Mouse (Mus musculus) splenic B cell, adult 2 months (primary cell): ENCODE measurements around the gene Maea.

ENCODE experiments used
- DNase-seq: peaks from one replicate; pipeline ENCODE4 v3.0.0-alpha.2; 2011; ENCODE audit warnings: low read depth, low spot score
- H3K27me3 ChIP-seq: 2 replicates; pipeline ENCODE4 v1.6.1; 2012; ENCODE audit warnings: mild to moderate bottlenecking, low read length, moderate library complexity, mixed read lengths; ENCODE audit not compliant: control insufficient read depth, poor library complexity, insufficient read depth, severe bottlenecking
- H3K36me3 ChIP-seq: 2 replicates; pipeline ENCODE4 v1.6.1; 2012; ENCODE audit warnings: mild to moderate bottlenecking, low read length, moderate library complexity, mixed read lengths; ENCODE audit not compliant: control insufficient read depth, poor library complexity, insufficient read depth, severe bottlenecking

Gene Maea

GRCm38 (mm10) chr5:33344070-33344469 lies 8.8 kb downstream of the Maea start:
- Histone ChIP-seq H3K27me3 (no peaks in the 10 kb centered on the region), H3K36me3 (no peaks in the 10 kb centered on the region; the same call in 1 of the 2 replicates)
- no peak for DNase-seq

GRCm38 (mm10) chr5:33347620-33348019 lies 12.3 kb downstream of the Maea start:
- DNase-seq = no peak
- H3K36me3 ChIP-seq = no peaks in the 10 kb centered on the region; the same call in 1 of the 2 replicates
- no peaks in the 10 kb centered on the region for H3K27me3 ChIP-seq

- DNase-seq = no peak
- H3K36me3 ChIP-seq = no peaks in the 10 kb centered on the region
- no peaks in the 10 kb centered on the region for H3K27me3 ChIP-seq
Measured at GRCm38 (mm10) chr5:33349205-33349604, 13.9 kb downstream of the Maea start.

DNA sequence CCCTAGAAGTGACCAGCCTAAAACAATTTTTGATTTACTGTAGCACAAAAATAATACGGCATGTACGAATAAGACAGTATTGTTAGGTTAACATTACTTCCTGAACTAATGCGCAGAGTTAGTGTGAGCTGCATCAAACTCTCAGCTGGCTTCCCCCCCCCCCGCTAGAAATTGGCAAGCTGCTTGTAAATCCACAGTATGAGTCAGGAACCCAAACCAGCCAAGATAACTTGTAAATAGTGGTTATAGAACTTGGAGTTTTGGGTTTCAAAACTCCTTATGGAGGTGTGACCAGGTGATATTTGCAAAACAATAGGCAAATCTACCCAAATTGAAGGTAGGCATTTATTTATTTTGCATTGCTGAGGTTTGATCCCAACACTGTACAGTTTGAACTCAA lies 14.4 kb downstream of the Maea start:
- DNase-seq = no peak
- no peaks in the 10 kb centered on the region for H3K36me3 ChIP-seq
- no peaks in the 10 kb centered on the region for H3K27me3 ChIP-seq

DNA sequence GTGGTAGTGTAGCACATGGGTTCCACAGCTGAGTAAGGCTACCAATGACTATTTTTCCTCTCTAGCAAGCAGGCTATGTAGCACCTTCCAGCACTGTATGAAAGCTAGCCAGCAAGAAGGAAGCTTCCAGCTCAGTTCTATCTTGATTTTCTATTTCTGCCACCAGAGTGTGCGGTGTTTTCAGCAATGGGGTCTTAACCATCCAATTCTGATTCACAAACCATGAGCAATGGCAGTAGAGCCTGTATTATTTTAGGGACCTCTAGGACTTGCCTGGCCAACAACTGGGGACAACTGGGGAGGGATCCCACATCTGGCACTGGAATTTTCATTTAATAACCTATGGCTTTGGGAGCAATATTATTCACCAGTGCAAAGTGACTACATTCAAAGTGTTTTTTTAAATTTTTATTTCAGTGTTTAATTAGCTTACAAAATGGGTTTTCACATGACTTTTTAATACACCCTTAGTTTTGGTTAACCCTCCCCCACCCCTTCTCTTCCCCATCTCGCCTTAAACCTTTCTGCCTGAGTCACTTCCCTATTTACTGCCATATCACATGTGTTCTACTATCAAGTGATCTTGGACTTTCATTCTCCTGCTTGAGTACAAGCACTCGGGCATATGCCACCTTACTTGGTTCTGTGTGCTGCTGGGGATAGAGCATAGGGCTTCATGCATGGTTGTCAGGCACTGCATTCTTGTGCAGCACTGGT lies 16.4 kb downstream of the Maea start:
- Histone ChIP-seq H3K27me3 (no peaks in the 10 kb centered on the region), H3K36me3 (no peaks in the 10 kb centered on the region)
- peak; percentile 75 for DNase-seq

DNA sequence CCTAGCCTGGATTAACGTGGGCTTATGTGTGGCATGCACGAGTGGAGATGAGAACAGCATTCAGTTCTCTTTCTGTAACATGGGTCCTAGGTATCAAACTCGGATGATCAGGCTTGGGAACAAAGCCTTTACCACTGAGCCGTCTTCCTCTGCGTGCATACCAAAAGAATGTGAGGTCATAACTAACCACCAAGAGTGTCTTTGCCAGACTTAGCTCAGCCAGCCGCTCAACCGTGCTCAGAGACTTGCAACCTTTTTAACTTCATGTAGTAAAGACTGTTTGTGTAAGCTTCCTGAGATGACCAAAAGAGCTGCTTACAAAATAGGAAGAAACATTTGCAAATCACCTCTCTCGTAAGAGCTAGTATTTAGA lies 16.9 kb downstream of the Maea start:
- Histone ChIP-seq H3K27me3 (no peaks in the 10 kb centered on the region), H3K36me3 (no peaks in the 10 kb centered on the region)
- DNase-seq = peak; percentile 69

DNA sequence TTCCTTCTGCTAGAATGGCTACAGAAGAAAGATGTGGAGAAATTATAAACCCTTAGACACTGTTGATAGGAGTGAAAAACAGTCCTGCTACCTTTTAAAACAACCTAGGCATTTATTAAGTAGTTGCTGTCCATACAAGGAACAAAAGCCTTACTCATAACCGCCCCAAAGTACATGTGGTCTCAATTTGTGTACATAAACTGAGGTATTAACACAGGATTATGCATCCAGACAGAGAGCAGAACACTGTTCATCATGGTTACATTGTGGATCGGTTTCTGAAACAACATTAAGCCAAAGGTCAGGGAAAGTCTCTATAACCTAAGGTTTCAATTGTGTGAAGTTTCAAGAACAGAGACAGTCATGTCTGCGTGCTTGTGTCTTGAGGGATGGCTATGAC lies 17.7 kb downstream of the Maea start:
- DNase-seq = no peak
- H3K36me3 ChIP-seq = no peaks in the 10 kb centered on the region
- H3K27me3 ChIP-seq = no peaks in the 10 kb centered on the region

DNA sequence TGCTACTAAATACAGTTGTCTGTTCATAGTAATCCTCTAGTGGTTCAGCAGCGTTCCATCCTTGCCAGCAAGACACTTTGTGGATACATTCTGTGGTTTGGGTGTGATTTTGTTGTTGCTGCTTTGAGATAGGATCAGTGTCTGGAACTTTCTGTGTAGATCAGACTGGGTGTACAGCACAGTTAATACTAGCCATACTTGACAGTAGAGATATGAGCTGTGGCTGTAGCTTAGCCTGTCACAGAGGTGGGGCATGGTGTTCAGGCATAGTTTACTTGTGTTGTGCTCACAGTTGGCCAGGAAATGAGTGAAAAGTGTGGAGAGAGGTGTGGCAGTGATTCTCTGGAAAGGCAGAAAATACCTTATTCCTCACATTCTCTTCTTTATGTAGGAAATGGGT lies 22.2 kb downstream of the Maea start:
- H3K27me3 ChIP-seq = no peaks in the 10 kb centered on the region
- peaks cover 3% of the 10 kb centered on the region for H3K36me3 ChIP-seq
- DNase-seq = no peak

- peak; percentile 66 for DNase-seq
- peaks cover 3% of the 10 kb centered on the region for H3K36me3 ChIP-seq
Measured at GRCm38 (mm10) chr5:33358467-33358866, 23.2 kb downstream of the Maea start.

GRCm38 (mm10) chr5:33363263-33363662 lies 28.0 kb downstream of the Maea start:
- peaks cover 19% of the 10 kb centered on the region for H3K36me3 ChIP-seq
- no peak for DNase-seq

More at GRCm38 (mm10) chr5:33358467-33358866, 23.2 kb downstream of the Maea start:
- no peaks in the 10 kb centered on the region for H3K27me3 ChIP-seq

GRCm38 (mm10) chr5:33368651-33369050 lies 33.3 kb downstream of the Maea start:
- no peaks in the 10 kb centered on the region for H3K27me3 ChIP-seq
- no peak for DNase-seq
- H3K36me3 ChIP-seq = peaks cover 20% of the 10 kb centered on the region

More at GRCm38 (mm10) chr5:33363263-33363662, 28.0 kb downstream of the Maea start:
- no peaks in the 10 kb centered on the region for H3K27me3 ChIP-seq

DNA sequence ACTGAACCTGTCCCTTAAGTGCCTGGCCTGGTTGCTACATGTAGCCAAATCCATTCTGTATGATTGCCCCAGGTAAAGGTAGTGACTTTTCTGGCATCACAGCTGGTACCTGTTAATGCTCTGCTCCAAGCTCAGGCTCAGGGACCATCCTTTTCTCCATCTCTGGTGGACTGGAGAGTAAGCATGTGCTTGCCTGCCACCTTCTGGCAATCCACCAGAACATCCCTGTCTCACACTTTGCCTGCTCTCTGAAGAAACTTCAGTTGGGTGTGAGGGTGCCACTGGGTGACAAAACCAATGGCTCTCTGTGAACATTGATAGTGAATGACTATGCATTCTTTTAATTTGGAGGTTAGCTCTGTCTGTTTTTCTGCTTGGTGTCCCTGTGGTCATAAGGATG lies 35.8 kb downstream of the Maea start:
- Histone ChIP-seq H3K27me3 (no peaks in the 10 kb centered on the region), H3K36me3 (peaks cover 11% of the 10 kb centered on the region)
- DNase-seq = peak; percentile 62

DNA sequence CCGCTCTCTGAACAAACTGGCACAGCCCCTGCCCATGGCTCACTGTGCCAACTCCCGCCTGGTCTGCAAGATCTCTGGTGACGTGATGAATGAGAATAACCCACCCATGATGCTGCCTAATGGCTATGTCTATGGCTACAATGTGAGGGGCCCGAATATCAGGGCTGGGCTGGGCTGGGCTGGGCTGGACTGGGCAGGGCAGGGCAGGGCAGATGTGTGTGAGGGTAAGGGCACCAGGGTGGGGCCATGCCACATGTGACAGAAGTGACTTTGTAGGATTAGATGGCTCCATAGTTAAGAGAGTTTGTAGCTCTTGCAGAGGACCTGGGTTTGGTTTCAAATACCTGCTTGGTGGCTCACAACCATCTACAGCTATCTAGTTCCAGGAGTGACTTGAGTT lies 36.4 kb downstream of the Maea start:
- H3K36me3 ChIP-seq = peaks cover 9% of the 10 kb centered on the region
- no peak for DNase-seq

DNA sequence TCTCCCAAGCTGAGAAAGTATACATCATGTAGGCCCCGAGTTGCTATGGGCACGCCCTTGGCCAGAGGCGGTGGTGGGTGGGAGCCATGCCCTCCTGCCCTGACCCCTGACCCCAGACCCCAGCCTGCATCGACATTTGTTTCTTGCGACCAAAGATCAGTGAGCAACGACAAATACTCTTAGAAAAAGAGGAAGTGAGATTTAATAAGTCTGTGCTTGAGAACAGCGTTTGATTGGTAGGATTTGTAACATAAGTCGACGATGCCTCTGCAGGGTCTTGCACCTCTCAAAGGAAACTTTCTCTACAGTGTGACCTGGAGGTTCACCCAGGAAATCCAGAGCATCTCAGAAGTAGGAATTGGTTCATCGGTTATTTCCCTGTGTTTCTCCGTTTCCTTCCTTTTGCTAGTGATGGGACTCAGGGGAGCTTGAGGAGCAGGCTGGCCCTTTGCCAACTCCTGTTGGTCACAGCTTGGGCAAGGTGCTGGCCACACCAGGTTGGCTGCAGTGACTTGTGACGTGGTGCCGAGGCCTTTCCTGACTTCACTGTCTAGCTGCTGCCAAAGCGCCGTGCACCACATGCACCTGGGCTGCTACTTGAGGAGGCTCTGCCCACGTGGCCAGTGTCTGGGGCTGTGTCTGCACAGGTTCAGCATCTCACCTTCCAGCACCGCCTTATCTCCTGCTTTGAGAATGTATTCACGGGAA lies 37.2 kb downstream of the Maea start:
- peak; percentile 65 for DNase-seq
- Histone ChIP-seq H3K27me3 (no peaks in the 10 kb centered on the region), H3K36me3 (peaks cover 7% of the 10 kb centered on the region)

More for the DNA sequence above, 36.4 kb downstream of the Maea start:
- no peaks in the 10 kb centered on the region for H3K27me3 ChIP-seq

DNA sequence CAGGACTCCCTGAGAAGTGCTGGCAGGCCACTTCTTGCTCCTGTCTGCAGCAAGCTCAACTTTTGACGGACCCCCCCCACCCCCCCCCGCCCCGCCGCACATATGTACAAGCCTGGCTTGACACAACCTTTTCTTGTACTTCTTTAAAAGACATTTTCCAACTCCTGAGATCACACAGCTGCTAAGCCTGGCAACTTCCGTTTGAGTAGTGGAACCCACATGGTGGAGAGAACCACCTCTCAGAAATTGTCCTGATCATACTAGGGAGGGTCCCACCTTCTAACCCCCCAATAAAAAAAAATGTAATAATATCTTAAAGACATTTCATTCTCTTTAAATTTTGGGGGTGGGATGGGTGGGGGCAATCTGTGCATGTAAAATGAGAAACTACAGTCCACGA lies 41.9 kb downstream of the Maea start:
- DNase-seq = peak; percentile 22
- Histone ChIP-seq H3K36me3 (peaks cover 2% of the 10 kb centered on the region; the same call in 1 of the 2 replicates), H3K27me3 (no peaks in the 10 kb centered on the region)
